Mouse (Mus musculus) heart, postnatal 0 days (tissue): ENCODE results near the gene Cldn7.

Experiments used
- CTCF ChIP-seq: IDR thresholded peaks from 2 replicates; pipeline ENCODE4 v1.5.1; 2016; ENCODE audit warnings: antibody characterized with exemption, control low read depth, low read depth
- EP300 ChIP-seq: IDR thresholded peaks from 2 replicates; pipeline ENCODE4 v1.6.1; 2016; ENCODE audit warnings: antibody characterized with exemption, low read depth

DNA sequence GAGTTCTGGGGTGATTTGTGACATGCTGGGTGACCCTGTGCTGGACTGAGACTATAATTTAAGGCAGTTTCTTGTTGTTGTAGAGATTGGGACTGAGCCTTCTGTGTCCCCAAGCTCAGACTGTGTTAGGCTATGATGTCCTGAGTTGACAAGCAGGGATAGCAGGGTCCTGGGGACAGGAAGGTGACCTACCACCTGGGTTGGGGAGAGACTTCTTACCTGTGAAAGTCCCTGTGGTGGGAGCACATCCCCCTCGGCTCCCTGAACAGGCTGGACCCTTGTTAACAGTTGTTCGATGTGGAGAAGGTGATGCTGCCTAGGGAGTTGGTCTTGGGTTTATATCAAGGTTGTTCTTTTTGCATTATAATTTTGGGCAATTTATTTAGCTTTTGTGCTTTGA lies 37.9 kb downstream of the Cldn7 start:
- no peak for TF ChIP-seq CTCF
- no peak for TF ChIP-seq EP300
